Mouse (Mus musculus) liver, postnatal 0 days (tissue): ENCODE data around the gene Sstr5. TPM values are rescaled to one million over a fixed set of nuclear protein-coding genes. Genes with fewer than 3 reads are reported as not detected.

Source experiments
- ATAC-seq: fragments of 200-750 bp; cut with Nextera tagmentation; 2 replicates; pipeline ENCODE4 v1.8.0; 2017; ENCODE audit warnings: mild to moderate bottlenecking, moderate library complexity
- DNase-seq: peaks from one replicate; pipeline ENCODE4 v3.0.0-alpha.2; 2016
- H3K27ac ChIP-seq: fragments of 300-500 bp; sonication (generic); 2 replicates; pipeline ENCODE4 v1.5.1; 2014; ENCODE audit warnings: antibody characterized with exemption, moderate library complexity, mild to moderate bottlenecking, low read depth
- H3K27me3 ChIP-seq: fragments of 300-500 bp; sonication (generic); 2 replicates; pipeline ENCODE4 v1.6.1; 2014; ENCODE audit warnings: low read length, control low read depth, mixed read lengths; ENCODE audit not compliant: insufficient read depth
- H3K36me3 ChIP-seq: fragments of 300-500 bp; sonication (generic); replicated peaks from 2 replicates; pipeline ENCODE4 v1.6.1; 2014; ENCODE audit warnings: mild to moderate bottlenecking, control low read depth, low read length, moderate library complexity, mixed read lengths; ENCODE audit not compliant: insufficient read depth
- H3K4me1 ChIP-seq: fragments of 300-500 bp; sonication (generic); 2 replicates; pipeline ENCODE4 v1.6.1; 2014; ENCODE audit warnings: antibody characterized with exemption, mild to moderate bottlenecking, control low read depth; ENCODE audit not compliant: insufficient read depth
- H3K4me2 ChIP-seq: fragments of 300-500 bp; sonication (generic); 2 replicates; pipeline ENCODE4 v1.6.1; 2014; ENCODE audit warnings: low read depth, mild to moderate bottlenecking, low read length, moderate library complexity, mixed read lengths
- H3K4me3 ChIP-seq: fragments of 300-500 bp; sonication (generic); 2 replicates; pipeline ENCODE4 v1.5.1; 2014; ENCODE audit warnings: low read depth, low read length
- H3K9ac ChIP-seq: fragments of 300-500 bp; sonication (generic); replicated peaks from 2 replicates; pipeline ENCODE4 v1.6.1; 2014; ENCODE audit warnings: mild to moderate bottlenecking, moderate library complexity
- H3K9me3 ChIP-seq: fragments of 300-500 bp; sonication (generic); 2 replicates; pipeline ENCODE4 v1.6.1; 2016; ENCODE audit warnings: mild to moderate bottlenecking, control low read depth, low read length, mixed read lengths
- CTCF ChIP-seq: sonication (generic); IDR thresholded peaks from 2 replicates; pipeline ENCODE4 v1.5.1; 2016; ENCODE audit warnings: antibody characterized with exemption, low read depth
- EP300 ChIP-seq: IDR thresholded peaks from 2 replicates; pipeline ENCODE4 v1.6.1; 2016; ENCODE audit warnings: antibody characterized with exemption, low read depth, mild to moderate bottlenecking
- WGBS: fragments of 180-500 bp; shearing (Covaris S2); extraction: QIAGEN DNeasy Blood & Tissue Kit; methylation state at CpG from one replicate; pipeline ENCODE4 v1.1.7; 2014; ENCODE audit not compliant: insufficient replicate concordance; 5-methylcytosine and 5-hydroxymethylcytosine counted together
- polyA plus RNA-seq: library from polyadenylated mRNA; unstranded; fragments of >200 nt; fragmentation: Nextera tagmentation; extraction: Ambion mirVana; gene quantifications from 2 replicates; pipeline ENCODE4 v1.2.1, GENCODE M21; 2015

Sstr5 gene
- polyA plus RNA-seq, 1 experiment from 2014 or later = not detected

DNA sequence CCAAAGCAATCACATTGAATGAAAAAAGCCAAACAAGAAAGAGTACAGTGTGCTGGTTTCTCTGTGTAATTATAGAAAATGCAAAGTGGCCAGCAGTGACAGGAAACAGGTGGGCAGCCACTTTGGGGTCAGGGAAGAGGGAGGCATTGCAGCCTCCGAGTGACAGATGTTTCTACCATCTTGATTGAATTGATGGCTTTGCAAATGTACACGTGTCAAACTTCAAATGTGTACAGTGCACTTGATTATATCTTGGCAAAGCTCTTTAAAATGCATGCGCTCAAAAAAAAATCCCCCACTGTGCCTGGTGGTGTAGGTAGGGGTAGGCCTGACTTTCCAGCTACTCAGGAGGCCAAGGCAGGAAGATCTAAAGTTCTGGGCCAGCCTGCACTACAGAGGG, 54.2 kb downstream of the Sstr5 start:
- H3K36me3 ChIP-seq = no peaks in the 10 kb centered on the region
- H3K4me1 ChIP-seq = no peaks in the 10 kb centered on the region
- no peak overlapping the region for H3K4me2 ChIP-seq
- H3K9ac ChIP-seq = no peak overlapping the region
- ATAC-seq = no peak
- no peaks in the 10 kb centered on the region for H3K9me3 ChIP-seq
- H3K27me3 ChIP-seq = no peaks in the 10 kb centered on the region
- H3K4me3 ChIP-seq = no peak overlapping the region
- no peak for DNase-seq
- no peak for TF ChIP-seq EP300
- TF ChIP-seq CTCF = no peak
- WGBS = 56% methylated on average over 3 of the region's 3 CpGs
- 0 out of 2 replicates have a peak overlapping the region, but pooled peaks have one; percentile 13 for H3K27ac ChIP-seq

DNA sequence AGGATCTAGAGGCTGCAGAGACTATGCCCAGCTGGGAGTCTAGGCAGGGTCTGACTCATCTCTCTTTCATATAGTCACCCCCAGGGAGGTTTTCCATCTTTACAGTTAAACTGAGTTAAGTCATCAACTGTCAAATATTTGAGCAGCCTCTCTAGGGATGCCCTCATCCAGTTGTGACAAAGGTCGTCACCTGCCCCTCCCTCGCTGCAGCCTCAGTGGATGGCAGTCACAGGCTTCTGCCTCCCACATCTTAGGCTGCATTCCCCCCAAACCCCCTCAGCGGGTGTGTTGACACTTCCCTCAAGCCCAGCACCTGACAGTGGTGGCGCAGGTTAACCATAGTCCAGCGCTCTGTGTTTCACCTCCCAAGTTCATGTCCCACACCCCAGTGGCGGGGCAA, 55.7 kb downstream of the Sstr5 start:
- TF ChIP-seq CTCF (no peak), EP300 (no peak)
- H3K9me3 ChIP-seq = no peaks in the 10 kb centered on the region
- H3K9ac ChIP-seq = no peak overlapping the region
- WGBS = 45% methylated on average over 6 of the region's 6 CpGs
- no peaks in the 10 kb centered on the region for H3K36me3 ChIP-seq
- ATAC-seq (peak; percentile 81), DNase-seq (peak; percentile 29)
- H3K4me1 ChIP-seq = no peaks in the 10 kb centered on the region
- no peak overlapping the region for H3K27ac ChIP-seq
- no peak overlapping the region for H3K4me2 ChIP-seq
- no peak overlapping the region for H3K4me3 ChIP-seq
- H3K27me3 ChIP-seq = no peaks in the 10 kb centered on the region

Other genes with a start within 250 kb of the Sstr5 start
- gene Baiap3, start 240.9 kb downstream of the Sstr5 start, polyA plus RNA-seq = 0.54 and 0.58 TPM in 2 replicates
- gene Ube2i, start 222.7 kb downstream of the Sstr5 start, polyA plus RNA-seq = 155 and 164 TPM in 2 replicates
- 11.1 and 15.4 TPM in 2 replicates for gene Prss34, start 198.9 kb downstream of the Sstr5 start, polyA plus RNA-seq
- gene Prss28, start 188.6 kb downstream of the Sstr5 start, polyA plus RNA-seq = not detected in 2 replicates
- gene Prss29, start 178.6 kb downstream of the Sstr5 start, polyA plus RNA-seq = not detected in 2 replicates
- gene Tpsab1, start 151.7 kb downstream of the Sstr5 start, polyA plus RNA-seq = 0.06 TPM in 1 of 2 replicates, not detected in the other
- 0.75 and 1.6 TPM in 2 replicates for gene Tpsb2, start 131.0 kb downstream of the Sstr5 start, polyA plus RNA-seq
- 0.21 TPM in 1 of 2 replicates, not detected in the other for gene Tpsg1, start 128.0 kb downstream of the Sstr5 start, polyA plus RNA-seq
- gene Cacna1h, start 63.5 kb downstream of the Sstr5 start, polyA plus RNA-seq = 0.15 and 0.17 TPM in 2 replicates
- gene Tekt4, start 42.7 kb downstream of the Sstr5 start, polyA plus RNA-seq = 0.07 and 0.15 TPM in 2 replicates
- gene Sox8, start 73.4 kb upstream of the Sstr5 start, polyA plus RNA-seq = 0.08 TPM in 1 of 2 replicates, not detected in the other
- 11.9 and 12.5 TPM in 2 replicates for gene Lmf1, start 81.8 kb upstream of the Sstr5 start, polyA plus RNA-seq
- 0.39 TPM in 1 of 2 replicates, not detected in the other for gene Gng13, start 219.9 kb upstream of the Sstr5 start, polyA plus RNA-seq
- gene Chtf18, start 230.1 kb upstream of the Sstr5 start, polyA plus RNA-seq = 7.4 TPM in 2 replicates
- 3.8 and 3.9 TPM in 2 replicates for gene Rpusd1, start 230.4 kb upstream of the Sstr5 start, polyA plus RNA-seq
- not detected in 2 replicates for gene Mslnl, start 238.8 kb upstream of the Sstr5 start, polyA plus RNA-seq